In the genomic region with DNA sequence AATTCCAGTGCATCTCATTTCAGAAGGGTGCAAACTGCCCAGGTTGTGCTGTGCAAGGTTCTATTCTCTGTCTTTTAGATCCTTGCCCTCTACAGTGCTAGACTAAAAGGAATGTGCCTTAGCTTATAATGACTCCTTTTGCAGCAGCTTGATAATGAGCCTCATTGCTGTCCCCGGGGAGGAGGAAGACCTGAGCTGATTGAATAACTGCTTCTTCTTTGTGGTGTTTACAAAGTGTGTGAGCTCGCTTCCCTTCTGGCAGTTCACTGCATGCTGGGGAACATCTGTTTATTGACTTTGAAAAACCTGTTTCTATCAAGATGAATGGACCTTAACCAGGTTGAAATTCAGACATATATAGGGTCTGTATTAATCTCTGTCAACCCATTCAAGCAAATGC, we compare ENCODE assay signal across 20 mouse cellular contexts.
DNase-seq lines count a peak whose midpoint lies in the region; ATAC-seq and TF ChIP-seq lines count a peak whose summit lies in the region.
"Had no signal": no experiment of that assay in that cellular context is flagged by ENCODE, and none has a peak within 500 bp of the region (broad histone marks: within the 10 kb centered on the region; RNA-seq: fewer than 3 reads in every experiment).

No protein-coding gene starts in this region.

- no peak overlapping the region for H3K4me3 ChIP-seq in forebrain, embryonic 14.5 days (ENCODE audit: low read depth, low read length)
- H3K4me3 ChIP-seq in forebrain, embryonic 13.5 days: no peak overlapping the region
- no peak overlapping the region for H3K4me3 ChIP-seq in neural tube, embryonic 13.5 days
- H3K4me3 ChIP-seq in neural tube, embryonic 15.5 days (replicated peaks): no peak overlapping the region
- no peak overlapping the region for H3K4me3 ChIP-seq in hindbrain, embryonic 11.5 days (ENCODE audit: low read depth, low read length)
- no peak overlapping the region for H3K4me3 ChIP-seq in midbrain, postnatal 0 days (ENCODE audit: low read depth, low read length)
- H3K4me3 ChIP-seq: embryonic facial prominence, embryonic 12.5 days; megakaryocyte, embryonic 14.5 days had no signal

- 0 out of 2 replicates have a peak, but pooled peaks cover 2% of the 10 kb centered on the region for H3K9me3 ChIP-seq in forebrain, embryonic 14.5 days (replicated peaks; ENCODE audit: control insufficient read depth, low read length)
- no peaks in the 10 kb centered on the region for H3K9me3 ChIP-seq in forebrain, embryonic 13.5 days (replicated peaks)
- 0 out of 2 replicates have a peak, but pooled peaks cover 8% of the 10 kb centered on the region for H3K9me3 ChIP-seq in neural tube, embryonic 13.5 days
- no peaks in the 10 kb centered on the region for H3K9me3 ChIP-seq in neural tube, embryonic 15.5 days (replicated peaks)
- no peaks in the 10 kb centered on the region for H3K9me3 ChIP-seq in hindbrain, embryonic 11.5 days (ENCODE audit: control insufficient read depth, low read length)
- no peaks in the 10 kb centered on the region for H3K9me3 ChIP-seq in midbrain, postnatal 0 days (ENCODE audit: low read length)
- H3K9me3 ChIP-seq: embryonic facial prominence, embryonic 12.5 days had no signal

- no peaks in the 10 kb centered on the region for H3K36me3 ChIP-seq in forebrain, embryonic 14.5 days (ENCODE audit: control insufficient read depth, insufficient read depth, low read length)
- H3K36me3 ChIP-seq in forebrain, embryonic 13.5 days (ENCODE audit: poor library complexity, severe bottlenecking): no peaks in the 10 kb centered on the region
- peaks cover 4% of the 10 kb centered on the region; the same call in 1 of the 2 replicates for H3K36me3 ChIP-seq in neural tube, embryonic 13.5 days
- no peaks in the 10 kb centered on the region for H3K36me3 ChIP-seq in neural tube, embryonic 15.5 days
- no peaks in the 10 kb centered on the region for H3K36me3 ChIP-seq in hindbrain, embryonic 11.5 days (ENCODE audit: control insufficient read depth, insufficient read depth, low read length)
- no peaks in the 10 kb centered on the region for H3K36me3 ChIP-seq in midbrain, postnatal 0 days (ENCODE audit: insufficient read depth, low read length)

- no peak for ATAC-seq in forebrain, embryonic 14.5 days
- no peak for ATAC-seq in forebrain, embryonic 13.5 days
- ATAC-seq in neural tube, embryonic 13.5 days (ENCODE audit: low read depth): peak; percentile 47; the same call in 1 of the 2 replicates
- no peak for ATAC-seq in neural tube, embryonic 15.5 days (ENCODE audit: low FRiP score)
- no peak for ATAC-seq in hindbrain, embryonic 11.5 days (ENCODE audit: low FRiP score)
- ATAC-seq in midbrain, postnatal 0 days (ENCODE audit: low FRiP score): no peak

- 3% methylated on average over 2 of the region's 2 CpGs for WGBS in forebrain, embryonic 14.5 days
- 9% methylated on average over 2 of the region's 2 CpGs for WGBS in forebrain, embryonic 13.5 days
- 0% methylated on average over 2 of the region's 2 CpGs for WGBS in neural tube, embryonic 13.5 days
- 5% methylated on average over 2 of the region's 2 CpGs for WGBS in neural tube, embryonic 15.5 days
- WGBS in hindbrain, embryonic 11.5 days: 7% methylated on average over 2 of the region's 2 CpGs
- 30% methylated on average over 2 of the region's 2 CpGs for WGBS in midbrain, postnatal 0 days

- TF ChIP-seq CTCF in midbrain, postnatal 0 days (IDR thresholded peaks at IDR 0.05): no peak

- H3K4me2 ChIP-seq in forebrain, embryonic 14.5 days (ENCODE audit: low read length): no peak overlapping the region
- H3K4me2 ChIP-seq in forebrain, embryonic 13.5 days: no peak overlapping the region
- H3K4me2 ChIP-seq in neural tube, embryonic 13.5 days: no peak overlapping the region
- no peak overlapping the region for H3K4me2 ChIP-seq in neural tube, embryonic 15.5 days
- no peak overlapping the region for H3K4me2 ChIP-seq in hindbrain, embryonic 11.5 days (replicated peaks; ENCODE audit: low read depth, low read length)
- H3K4me2 ChIP-seq in midbrain, postnatal 0 days (ENCODE audit: low read depth, low read length, poor library complexity, severe bottlenecking): no peak overlapping the region
- H3K4me2 ChIP-seq: embryonic facial prominence, embryonic 12.5 days; liver, embryonic 11.5 days had no signal

- H3K27ac ChIP-seq in forebrain, embryonic 14.5 days (ENCODE audit: low read depth, low read length): no peak overlapping the region
- H3K27ac ChIP-seq in forebrain, embryonic 13.5 days: no peak overlapping the region
- H3K27ac ChIP-seq in neural tube, embryonic 13.5 days (replicated peaks): 0 out of 2 replicates have a peak overlapping the region, but pooled peaks have one; percentile 42
- no peak overlapping the region for H3K27ac ChIP-seq in neural tube, embryonic 15.5 days (replicated peaks)
- peak overlapping the region; percentile 54; the same call in 1 of the 2 replicates for H3K27ac ChIP-seq in hindbrain, embryonic 11.5 days (ENCODE audit: low read depth, low read length)
- no peak overlapping the region for H3K27ac ChIP-seq in midbrain, postnatal 0 days (ENCODE audit: low read depth, low read length)
- H3K27ac ChIP-seq: embryonic facial prominence, embryonic 12.5 days had no signal

- no peak overlapping the region for H3K9ac ChIP-seq in forebrain, embryonic 14.5 days (ENCODE audit: low read length)
- H3K9ac ChIP-seq in forebrain, embryonic 13.5 days: no peak overlapping the region
- H3K9ac ChIP-seq in neural tube, embryonic 13.5 days: no peak overlapping the region
- no peak overlapping the region for H3K9ac ChIP-seq in neural tube, embryonic 15.5 days (replicated peaks)
- no peak overlapping the region for H3K9ac ChIP-seq in hindbrain, embryonic 11.5 days (ENCODE audit: low read depth, low read length)
- no peak overlapping the region for H3K9ac ChIP-seq in midbrain, postnatal 0 days (replicated peaks; ENCODE audit: low read length, poor library complexity, severe bottlenecking)
- H3K9ac ChIP-seq: embryonic facial prominence, embryonic 12.5 days had no signal

- peak; percentile 39 for DNase-seq in forebrain, embryonic 14.5 days (ENCODE audit: low spot score)
- DNase-seq in hindbrain, embryonic 11.5 days (ENCODE audit: low spot score): peak; percentile 39
- DNase-seq in midbrain, postnatal 0 days (ENCODE audit: low spot score): peak; percentile 46
- no peak for DNase-seq in adrenal gland, postnatal 4 days (ENCODE audit: low spot score in 2 of 2)
- DNase-seq in natural killer cell, adult 2 months (ENCODE audit: low spot score in 2 of 2): no peak
- DNase-seq: adrenal gland, postnatal 10 days; B cell, adult 2 months; cerebellum, adult 11 months; cerebellum, postnatal 25 days; gastrocnemius, postnatal 25 days; kidney, adult 11 months; lung, adult 18-20 months; lung, postnatal 14 days; thymus, postnatal 25 days had no signal

- no peaks in the 10 kb centered on the region for H3K27me3 ChIP-seq in forebrain, embryonic 14.5 days (replicated peaks; ENCODE audit: control insufficient read depth, insufficient read depth, low read length)
- H3K27me3 ChIP-seq in forebrain, embryonic 13.5 days: no peaks in the 10 kb centered on the region
- H3K27me3 ChIP-seq in neural tube, embryonic 13.5 days: no peaks in the 10 kb centered on the region
- H3K27me3 ChIP-seq in neural tube, embryonic 15.5 days (replicated peaks): no peaks in the 10 kb centered on the region
- no peaks in the 10 kb centered on the region for H3K27me3 ChIP-seq in hindbrain, embryonic 11.5 days (ENCODE audit: control insufficient read depth, insufficient read depth, low read length)
- H3K27me3 ChIP-seq in midbrain, postnatal 0 days (ENCODE audit: insufficient read depth, low read length): no peaks in the 10 kb centered on the region
- H3K27me3 ChIP-seq: embryonic facial prominence, embryonic 12.5 days; megakaryocyte, embryonic 14.5 days had no signal

- H3K4me1 ChIP-seq in forebrain, embryonic 14.5 days (ENCODE audit: control insufficient read depth, insufficient read depth, low read length): peaks cover 5% of the 10 kb centered on the region; the same call in 1 of the 2 replicates
- peaks cover 18% of the 10 kb centered on the region for H3K4me1 ChIP-seq in forebrain, embryonic 13.5 days
- peaks cover 25% of the 10 kb centered on the region for H3K4me1 ChIP-seq in neural tube, embryonic 13.5 days (replicated peaks)
- H3K4me1 ChIP-seq in neural tube, embryonic 15.5 days: peaks cover 14% of the 10 kb centered on the region; the same call in 1 of the 2 replicates
- no peaks in the 10 kb centered on the region; the same call in 1 of the 2 replicates for H3K4me1 ChIP-seq in hindbrain, embryonic 11.5 days (replicated peaks; ENCODE audit: control insufficient read depth, insufficient read depth, low read length)
- H3K4me1 ChIP-seq in midbrain, postnatal 0 days (ENCODE audit: insufficient read depth, low read length): no peaks in the 10 kb centered on the region
- H3K4me1 ChIP-seq: embryonic facial prominence, embryonic 12.5 days had no signal

Comparison
In these comparisons a context has a peak if more than half of its experiments do, and no peak if none do; other contexts are left out.
1. H3K27ac ChIP-seq: peak in neural tube, embryonic 13.5 days (single experiment) and hindbrain, embryonic 11.5 days (single experiment); none in forebrain, embryonic 14.5 days (single experiment), forebrain, embryonic 13.5 days (single experiment), neural tube, embryonic 15.5 days (single experiment) and midbrain, postnatal 0 days (single experiment).
2. DNase-seq: peak in forebrain, embryonic 14.5 days (single experiment), hindbrain, embryonic 11.5 days (single experiment) and midbrain, postnatal 0 days (single experiment); none in adrenal gland, postnatal 4 days (0 of 2) and natural killer cell, adult 2 months (0 of 2).